Mouse (Mus musculus) layer of hippocampus, postnatal 14 days (tissue): ENCODE data around the gene Tlcd1. TPM values are rescaled to one million over a fixed set of nuclear protein-coding genes. Genes with fewer than 3 reads are reported as not detected.
A peak's percentile ranks its signal among the peaks of the same experiment; 100 is the strongest.

Source experiments
- DNase-seq, 2 experiments: peaks; one replicate each; pipeline ENCODE4 v3.0.0; 2021 to 2022; ENCODE audit warnings: low spot score in 2 of 2, mixed read lengths in 1 of 2
- total RNA-seq, 2 experiments: library from RNA; stranded (reverse); gene quantifications; 2 replicates each; pipeline ENCODE4 v1.2.3; 2021

Gene Tlcd1
- total RNA-seq, 2 experiments from 2014 or later, result 33.0 to 37.0 TPM

DNA sequence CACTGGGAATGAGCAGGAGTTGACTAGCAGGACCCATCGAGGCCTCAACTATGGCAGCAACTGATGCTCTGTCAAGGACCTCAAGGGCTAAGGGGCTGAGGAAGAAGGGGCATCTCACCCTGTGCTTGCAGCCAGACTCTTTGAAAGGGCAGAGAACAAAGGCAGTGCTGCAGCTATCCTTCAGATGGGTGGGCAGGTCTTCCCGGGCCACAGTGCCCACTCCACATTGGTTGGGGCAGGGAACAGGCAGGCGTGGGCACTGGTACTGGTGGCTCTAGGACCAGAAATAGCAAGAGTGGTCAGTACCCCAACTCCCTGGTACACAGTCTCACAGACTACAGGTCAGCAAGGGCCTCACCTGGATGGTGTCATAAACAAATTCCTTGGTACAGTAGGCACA is 15.8 kb upstream of the Tlcd1 start:
- DNase-seq, result no peak

DNA sequence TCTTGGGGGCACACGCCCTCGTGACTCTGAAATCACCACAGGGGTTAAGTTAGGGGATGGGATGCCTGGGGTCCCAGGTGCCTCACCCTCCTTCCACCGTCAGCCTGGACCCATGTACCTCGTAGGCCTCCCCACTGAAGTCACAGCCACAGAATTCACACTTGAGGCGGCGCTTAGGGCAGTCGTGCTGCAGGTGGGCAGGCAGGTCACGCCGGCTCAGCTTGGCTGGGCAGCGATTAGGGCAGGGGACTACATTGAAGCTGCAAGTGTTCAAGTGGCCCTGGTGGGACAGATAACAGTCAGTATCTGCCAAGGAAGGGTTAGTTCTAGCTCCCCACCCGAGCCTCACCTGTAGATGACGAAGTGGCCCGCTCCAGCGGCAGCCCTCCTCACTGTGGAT is 15.3 kb upstream of the Tlcd1 start:
- no peak for DNase-seq

DNA sequence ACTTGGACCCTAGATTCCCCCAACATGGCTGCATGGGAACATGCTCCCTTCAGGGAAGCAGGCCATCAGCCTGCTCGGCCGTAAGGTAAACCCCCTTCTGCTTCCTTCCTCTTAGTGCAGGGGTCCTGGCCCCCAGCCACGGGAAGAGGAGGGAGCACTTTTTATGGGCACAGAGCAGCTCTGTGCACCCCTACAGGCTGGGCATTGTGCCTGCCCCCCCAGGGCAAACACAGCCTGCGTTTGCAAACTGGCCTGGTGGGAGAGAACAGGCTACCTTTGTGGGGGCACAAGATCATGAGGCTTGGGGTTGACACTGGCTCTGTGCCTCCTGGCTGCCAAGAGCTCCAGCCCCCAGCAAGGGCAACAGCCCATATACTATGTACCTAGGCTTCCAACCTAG is 14.5 kb upstream of the Tlcd1 start:
- peak in 1 of 2 experiments; percentile 69 for DNase-seq

DNA sequence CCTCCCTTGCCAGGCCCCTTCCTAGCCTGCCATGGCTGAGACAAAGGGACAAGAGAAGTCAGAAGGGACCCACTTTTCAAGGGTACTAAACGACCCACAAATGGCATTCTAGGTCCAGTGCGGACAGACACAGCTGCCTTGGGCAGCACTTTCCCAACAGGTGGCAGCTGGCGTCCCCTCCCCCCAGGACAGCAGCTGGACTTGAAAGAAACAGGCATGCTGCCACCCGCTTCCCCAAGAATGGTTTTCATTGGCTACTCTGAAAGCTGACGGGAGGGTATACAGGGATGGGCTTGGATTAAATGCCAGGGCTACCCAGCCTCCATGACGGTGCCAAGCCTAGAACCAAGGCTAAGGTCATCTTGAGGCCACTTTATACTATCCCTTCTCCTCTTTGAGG is 14.0 kb upstream of the Tlcd1 start:
- peak in 1 of 2 experiments; percentile 82 for DNase-seq

DNA sequence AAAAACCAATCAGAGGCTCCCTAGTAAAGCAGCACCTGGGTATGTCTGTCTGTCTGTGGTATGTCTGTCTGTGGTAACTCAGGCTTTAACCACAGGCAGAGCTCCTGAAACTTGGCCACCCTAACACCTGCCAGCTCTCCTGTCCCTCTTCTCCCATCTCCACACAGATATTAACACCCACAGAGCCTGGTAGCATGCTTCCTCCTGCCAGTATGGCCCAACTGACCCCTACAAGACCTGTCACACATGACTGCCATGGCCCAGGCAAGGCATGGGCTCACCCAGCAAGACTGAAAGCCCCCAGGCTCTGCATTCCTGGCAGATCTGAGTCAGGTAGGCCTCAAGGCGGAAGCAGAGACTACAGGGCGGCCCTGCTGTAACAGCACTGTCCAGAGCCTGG is 13.5 kb upstream of the Tlcd1 start:
- DNase-seq, result no peak

DNA sequence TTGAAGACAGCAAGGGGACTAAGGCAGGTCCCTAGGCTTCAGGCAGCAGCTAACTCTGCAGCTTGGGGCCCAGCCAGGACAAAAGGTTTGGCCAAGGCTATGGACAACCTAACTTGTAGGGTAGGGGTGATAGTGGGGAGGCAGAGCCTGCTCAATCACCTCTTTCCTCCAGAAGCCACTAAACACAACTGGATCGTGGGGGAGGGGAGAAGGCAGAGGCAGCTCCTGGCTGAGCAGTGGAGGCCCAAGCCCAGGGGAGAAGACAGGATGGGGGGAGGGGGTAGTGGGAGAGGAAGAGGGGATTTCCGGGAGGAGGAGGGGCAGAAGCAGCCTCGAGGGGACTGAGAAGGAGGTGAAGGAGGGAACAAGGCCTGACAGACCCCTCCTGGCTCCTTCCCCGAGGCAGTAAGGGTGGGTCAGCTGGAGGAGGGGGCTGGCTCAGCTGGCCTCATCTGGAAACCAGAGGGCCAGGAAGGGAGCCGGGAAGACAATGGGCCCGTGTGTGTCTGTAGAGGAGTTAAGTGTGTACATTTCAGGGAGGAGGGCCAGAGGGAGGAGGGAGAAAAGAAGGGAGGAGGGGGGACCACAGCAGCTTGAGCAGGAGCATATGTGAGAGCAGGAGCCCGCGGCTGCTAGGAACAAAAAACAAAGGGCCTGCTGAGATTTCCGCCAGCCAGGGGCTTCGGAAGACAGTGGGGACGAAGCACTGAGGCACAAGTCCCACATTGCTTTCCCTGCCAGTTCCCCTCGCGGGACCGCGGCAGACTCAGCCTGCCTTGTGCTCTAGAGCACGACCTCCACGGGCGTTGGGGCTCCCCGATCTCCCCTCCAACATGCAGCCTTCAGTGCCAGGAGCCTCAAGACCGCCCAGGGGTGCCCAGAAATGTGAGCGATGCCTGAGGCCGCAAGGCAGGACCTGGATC is 12.6 kb upstream of the Tlcd1 start:
- DNase-seq, result peak in 1 of 2 experiments; percentile 53

DNA sequence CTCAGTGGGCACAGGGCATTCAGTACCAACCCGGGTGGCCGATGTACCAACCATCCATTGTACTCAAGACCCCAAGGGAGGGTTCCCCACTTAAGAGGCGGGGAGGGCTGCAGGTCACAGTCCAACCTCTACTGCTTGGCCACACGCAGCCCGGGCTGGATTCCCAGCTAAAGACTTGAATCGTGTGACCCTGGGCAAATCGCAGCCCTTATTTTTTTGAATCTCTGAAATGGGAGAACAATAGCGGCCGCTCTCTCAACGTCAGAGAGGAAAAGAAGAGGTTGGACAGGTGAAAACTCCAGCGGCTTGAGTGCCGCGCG is 11.9 kb upstream of the Tlcd1 start:
- no peak for DNase-seq

DNA sequence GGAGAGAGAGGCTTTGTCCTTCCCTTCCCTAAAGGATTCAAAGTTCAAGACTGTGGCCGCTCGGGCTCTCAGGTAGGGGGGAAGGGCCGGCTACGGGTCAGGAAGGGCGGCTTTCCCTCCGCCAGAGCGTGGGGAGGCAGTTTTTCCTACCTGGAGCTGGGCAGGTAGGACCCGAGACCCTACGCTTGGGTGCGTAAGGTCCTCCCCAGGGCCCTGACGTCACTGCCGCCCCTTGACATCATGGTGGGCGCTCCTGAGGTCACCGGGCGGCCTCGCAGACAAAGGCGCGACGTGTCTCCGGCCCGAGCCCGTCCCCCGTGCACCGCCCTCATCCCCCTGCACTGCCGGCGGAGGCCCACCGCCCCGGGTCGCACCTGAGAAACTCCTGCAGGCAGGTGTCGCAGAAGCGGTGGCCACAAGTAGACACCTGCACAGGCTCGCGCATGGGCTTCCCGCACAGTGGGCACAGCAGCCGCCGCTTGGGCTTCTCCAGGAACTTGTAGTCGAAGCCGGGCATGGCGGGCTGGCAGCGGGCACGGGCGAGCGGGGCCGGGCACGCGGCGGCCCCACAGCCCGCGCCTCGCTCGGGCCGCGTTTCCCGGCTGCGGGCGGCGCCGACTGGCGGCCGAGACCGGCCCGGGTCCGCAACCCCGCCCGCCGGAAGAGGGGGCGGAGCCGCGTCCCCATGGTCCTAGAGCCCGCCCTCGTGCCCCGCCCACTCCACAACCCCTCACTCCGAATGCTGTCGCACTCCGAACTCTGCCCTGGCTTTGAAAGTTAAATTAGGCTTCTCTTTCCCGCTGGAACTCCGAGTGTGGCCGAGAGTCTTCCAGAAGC is 11.4 kb upstream of the Tlcd1 start, which contains the start of gene Traf4:
Gene Traf4, minus strand, starts transcription at position 666 of the 837 bp plus-strand sequence.
- DNase-seq, result peak; percentile 71 to 76

DNA sequence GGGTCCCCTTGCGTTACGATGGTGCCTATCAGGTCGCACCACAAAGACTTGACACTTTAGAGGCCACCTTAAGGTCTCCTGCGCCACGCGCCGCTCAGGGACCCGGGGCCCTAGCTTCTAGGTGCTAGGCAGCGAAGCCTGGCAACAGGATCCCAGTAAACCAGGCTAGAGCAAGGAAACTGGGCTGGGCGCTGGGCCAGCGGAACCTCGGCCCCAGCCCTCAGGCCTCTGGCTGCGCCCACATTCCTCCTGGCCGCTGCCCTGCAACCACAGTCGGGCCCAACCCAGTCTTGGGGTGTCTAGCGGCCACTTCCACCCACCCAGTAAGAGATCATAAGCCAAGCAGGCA is 10.8 kb upstream of the Tlcd1 start:
- DNase-seq, result no peak

DNA sequence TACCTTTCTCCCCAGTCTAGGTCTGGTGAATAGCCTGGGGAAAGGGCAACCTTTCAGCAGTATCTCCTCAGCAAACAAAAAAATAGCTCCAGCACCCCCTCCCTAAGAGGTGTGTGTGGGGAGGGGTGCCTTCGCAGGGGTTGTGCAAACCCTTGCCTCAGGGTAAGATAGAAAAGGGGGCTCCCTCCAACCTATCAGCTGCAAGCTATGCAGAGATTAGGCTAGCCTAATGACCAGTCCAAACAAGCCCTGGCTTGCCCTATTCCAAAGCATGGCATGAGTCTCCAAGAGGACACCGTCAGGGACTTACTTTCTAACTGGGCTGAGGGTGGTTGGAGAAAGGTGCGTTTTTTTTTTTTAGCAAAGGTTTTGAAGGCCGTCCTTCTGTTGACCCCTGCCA is 10.3 kb upstream of the Tlcd1 start:
- no peak for DNase-seq

DNA sequence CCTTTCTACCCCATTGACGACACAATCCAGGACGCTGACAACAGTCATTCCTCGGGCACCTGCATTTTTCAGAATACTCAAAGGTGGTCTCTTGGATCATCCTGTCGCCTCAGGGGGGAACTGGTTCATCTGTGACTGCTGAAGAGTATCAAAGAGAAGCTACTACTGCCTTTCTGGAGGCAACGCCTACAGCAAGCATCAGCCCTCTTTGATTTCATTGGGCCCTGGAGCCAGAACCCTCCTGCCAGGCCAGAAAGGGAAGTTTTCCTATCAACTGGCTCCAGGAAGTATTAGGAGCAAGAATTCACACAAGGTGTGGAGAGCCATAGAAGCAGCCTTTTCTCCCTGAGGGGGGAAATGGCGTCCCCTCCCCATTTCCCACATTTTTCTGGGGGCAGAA is 9.9 kb upstream of the Tlcd1 start:
- DNase-seq, result no peak

DNA sequence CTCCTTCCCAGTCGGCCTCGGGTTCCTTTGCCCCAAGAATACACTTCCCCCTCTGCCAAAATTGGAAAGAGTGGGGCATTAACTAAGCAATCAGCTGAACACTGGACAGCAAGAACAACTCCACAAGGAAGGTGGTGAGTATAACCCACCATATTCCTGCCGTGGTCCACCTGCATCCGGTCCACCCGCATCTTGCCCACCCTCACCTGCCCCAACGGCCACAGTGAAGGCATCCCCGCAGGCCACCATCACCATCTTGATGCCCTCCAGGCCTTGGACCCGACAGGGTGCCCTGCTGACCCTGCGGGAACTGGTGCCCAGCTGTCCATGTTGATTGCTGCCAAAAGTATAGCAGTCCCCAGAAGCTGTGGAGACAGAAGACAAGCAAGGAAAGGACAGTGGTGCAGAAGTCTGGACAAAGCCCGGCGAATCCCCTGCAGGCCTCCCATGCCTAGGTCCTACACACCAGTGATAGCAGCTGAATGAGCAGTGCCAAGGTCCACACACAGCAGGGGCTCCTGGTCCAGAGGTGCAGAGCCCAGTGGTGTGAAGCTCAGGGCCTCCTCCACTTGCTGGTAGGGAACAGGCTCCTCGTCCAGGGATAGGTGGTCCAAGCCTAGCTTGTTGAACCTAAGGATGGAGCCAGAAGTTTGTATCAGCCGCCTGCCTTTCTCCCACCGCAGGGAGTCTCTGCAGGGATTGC is 9.1 kb upstream of the Tlcd1 start:
- no peak for DNase-seq

DNA sequence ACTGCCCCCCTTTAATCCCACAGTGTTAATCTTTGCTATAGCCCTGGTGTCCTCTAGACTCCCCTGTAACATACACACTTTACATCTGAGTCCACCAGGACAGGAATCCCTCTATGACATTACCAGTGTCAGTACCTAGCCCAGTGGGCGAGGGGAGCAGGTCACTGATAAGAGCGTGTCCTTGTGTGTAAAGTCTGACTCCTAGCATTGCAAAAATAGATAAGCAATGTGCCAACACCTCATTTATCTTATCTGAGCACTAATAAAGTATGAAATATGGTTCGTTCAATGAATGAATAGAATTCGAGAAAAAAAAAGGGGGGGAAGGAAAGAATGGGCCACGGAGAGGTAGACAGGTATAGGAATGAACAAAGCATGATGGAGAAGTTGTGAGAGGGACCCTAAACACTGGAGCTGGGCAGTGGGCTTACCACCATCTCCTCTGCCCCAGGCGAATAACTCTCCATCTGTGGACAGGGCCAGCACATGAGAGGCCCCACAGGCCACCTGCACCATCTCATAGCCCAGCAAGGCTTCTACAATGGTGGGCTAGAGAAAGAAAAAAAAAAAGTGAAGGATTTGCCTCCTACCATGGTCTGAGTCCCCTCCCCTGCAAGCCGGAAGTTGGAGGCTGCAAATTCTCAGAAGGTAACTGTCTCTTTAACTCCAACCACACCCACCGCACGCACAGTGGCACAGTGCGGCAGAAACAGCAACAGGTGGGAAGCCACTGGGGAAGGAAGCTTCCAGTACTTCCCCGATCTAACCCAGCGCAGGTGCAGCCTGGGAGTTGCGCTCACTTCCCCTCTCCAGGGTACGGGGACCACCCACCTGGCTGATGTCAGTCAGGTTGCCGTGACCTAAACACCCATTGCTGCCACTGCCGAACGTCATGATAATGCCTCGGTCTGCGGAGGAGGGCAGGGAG is 7.7 kb upstream of the Tlcd1 start:
- DNase-seq, result no peak

DNA sequence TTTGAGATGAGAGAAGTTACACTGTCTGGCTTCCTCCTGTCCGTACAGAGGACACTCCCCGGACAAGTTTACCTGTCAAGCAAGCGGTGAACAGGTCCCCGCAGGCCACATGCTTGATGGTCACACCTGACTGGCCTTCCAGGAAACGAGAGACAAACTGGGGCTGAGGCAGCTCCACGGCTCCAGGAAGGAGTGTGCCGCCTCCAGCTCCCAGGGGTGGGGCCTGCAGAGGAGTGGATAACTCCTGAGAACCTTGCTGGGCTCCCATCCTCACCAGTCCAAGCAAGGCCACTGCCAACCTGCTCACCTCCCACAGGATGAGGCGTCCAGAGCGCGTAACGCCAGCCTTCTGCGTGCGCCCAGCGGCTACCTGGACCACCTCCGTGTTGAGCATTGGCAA is 6.2 kb upstream of the Tlcd1 start:
- no peak for DNase-seq

DNA sequence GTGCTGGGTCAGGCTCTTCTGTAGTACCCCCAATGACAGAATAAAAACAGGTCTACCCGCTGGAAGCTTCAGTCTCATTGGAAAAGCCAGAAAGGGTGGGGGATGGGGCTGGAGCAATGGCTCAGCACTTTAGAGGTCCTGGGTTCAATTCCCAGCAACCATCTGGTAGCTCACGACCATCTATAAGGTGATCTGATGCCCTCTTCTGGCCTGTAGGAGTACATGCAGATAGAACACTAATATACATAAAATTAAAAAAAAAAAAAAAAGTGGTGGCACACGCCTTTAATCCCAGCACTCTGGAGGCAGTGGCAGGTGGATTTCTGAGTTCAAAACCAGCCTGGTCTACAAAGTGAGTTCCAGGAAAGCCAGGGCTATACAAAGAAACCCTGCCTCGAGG is 5.2 kb upstream of the Tlcd1 start:
- no peak for DNase-seq

DNA sequence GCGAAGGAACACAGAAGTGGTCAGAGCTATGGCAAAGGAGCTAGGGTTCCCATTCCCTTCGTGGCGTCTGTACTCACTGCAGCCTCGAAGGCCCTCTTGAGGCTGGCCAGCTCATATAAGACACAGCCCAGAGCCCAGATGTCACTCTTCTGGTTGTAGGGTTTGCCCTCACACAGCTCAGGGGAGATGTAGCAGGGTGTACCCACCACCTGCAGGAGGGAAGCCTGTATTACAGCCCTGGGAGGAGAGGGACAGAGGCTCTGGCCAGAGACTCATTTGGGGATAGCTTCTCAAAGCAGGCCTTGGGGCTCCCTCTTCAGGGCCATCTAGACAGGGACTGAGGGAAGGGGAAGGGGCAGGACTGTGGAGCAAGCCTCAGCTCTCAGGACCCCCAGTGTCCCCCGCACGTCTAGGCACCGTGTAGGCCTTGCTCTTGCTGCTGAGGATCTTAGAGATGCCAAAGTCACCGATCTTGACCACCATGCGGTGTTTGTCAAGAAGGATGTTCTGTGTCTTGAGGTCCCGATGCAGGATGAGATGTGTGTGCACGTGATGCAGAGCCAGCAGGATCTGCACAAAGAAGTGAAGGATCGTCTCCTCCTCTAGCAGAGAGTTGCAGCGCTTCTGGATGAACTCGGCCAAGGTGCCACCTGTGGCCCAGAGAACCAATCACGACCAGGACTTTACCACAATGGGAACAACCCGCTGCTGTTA is 4.3 kb upstream of the Tlcd1 start:
- DNase-seq, result no peak

DNA sequence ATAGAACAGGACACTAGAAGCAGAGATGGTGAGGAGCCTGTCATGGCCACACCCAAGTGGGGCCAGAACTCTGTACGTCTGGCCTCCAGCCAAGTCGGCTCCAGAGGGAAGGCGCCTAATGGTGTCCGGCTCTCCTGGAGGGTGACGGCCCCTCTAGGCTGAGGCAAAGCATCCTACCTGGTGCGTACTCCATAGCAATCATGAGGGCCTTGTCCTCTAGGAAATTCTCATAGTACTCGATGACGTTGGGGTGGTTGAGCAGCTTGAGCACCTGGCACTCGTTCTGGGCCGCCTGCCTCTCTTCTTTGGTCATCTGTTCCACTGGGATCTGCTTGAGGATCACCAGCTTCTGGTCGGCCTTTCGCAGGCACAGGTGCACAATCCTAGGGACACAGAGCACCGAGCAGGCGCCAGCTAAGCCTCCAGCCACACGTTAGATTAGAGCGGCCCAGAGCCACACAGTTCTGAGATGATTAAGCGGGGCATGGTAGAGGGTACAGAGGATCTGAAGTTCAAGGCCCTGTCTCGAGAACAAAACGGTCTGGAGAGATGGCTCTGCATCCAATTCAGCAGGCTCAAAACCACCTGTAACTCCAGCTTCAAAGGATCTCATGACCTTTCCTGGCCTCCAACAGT is 3.6 kb upstream of the Tlcd1 start:
- DNase-seq, result no peak

DNA sequence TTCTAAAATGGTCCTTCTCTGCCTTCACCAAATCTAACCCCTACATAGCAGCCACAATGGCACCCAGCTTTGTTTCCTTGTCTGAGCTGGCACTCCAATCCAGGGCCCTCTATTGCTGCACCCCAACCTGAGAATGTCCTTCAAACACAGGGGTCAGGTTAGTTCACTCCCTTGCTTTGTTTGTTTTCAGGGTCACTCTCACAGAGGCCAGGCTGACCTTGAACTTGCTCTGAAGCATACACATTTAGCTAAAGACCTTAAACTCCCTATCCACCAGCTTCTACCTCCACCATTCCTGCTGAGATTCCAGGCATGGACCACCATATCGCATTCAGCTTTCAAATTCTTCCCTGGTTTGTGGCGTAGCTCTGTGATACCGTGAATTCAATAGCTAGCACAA is 2.0 kb upstream of the Tlcd1 start:
- no peak for DNase-seq

DNA sequence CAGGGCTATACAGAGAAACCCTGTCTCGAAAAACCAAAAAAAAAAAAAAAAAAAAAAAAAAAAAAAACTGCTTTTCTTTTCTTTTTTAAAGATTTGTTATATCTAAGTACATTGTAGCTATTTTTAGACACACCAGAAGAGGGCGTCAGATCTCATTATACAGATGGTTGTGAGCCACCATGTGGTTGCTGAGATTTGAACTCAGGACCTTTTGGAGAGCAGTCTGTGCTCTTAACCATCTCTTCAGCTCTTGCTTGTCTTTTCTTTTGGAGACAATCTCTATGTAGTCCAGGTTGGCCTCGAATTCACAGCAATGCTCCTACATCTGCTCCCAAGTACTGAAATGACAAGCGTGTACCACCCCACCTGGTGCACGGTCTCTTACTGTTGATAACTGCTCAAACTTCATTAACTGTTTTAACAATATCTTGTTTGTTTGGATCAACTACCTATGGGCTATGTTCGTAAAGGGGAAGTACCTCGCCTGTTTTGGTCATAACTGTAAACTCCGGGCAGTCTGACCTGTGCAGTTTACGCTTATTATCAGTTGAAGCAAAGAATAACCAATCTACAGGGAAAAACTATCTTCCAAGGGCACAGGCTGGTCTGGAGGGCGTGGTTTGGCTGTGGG is 625 bp upstream of the Tlcd1 start:
- DNase-seq, result no peak
